Mouse (Mus musculus) limb, embryonic 13.5 days (tissue): ENCODE measurements around the gene Arhgap24. TPM values are rescaled to one million over a fixed set of nuclear protein-coding genes. Genes with fewer than 3 reads are reported as not detected.
"Not testable (repeated sequence)": the region's sequence is repeated elsewhere in the genome, so short reads cannot be mapped to it uniquely, and the experiment has no call there.

Experiments
- ATAC-seq: fragments of 200-750 bp; cut with Nextera tagmentation; 2 replicates; pipeline ENCODE4 v1.8.0; 2017; ENCODE audit warnings: low read depth, moderate number of reproducible peaks, moderate TSS enrichment; ENCODE audit not compliant: low FRiP score
- H3K27ac ChIP-seq: fragments of 300-500 bp; sonication (generic); 2 replicates; pipeline ENCODE4 v1.5.1; 2015; ENCODE audit warnings: inconsistent platforms, mild to moderate bottlenecking, moderate library complexity
- H3K27me3 ChIP-seq: fragments of 300-500 bp; sonication (generic); 2 replicates; pipeline ENCODE4 v1.6.1; 2015; ENCODE audit warnings: mild to moderate bottlenecking, inconsistent platforms
- H3K36me3 ChIP-seq: fragments of 300-500 bp; sonication (generic); 2 replicates; pipeline ENCODE4 v1.6.1; 2015; ENCODE audit warnings: inconsistent platforms, mild to moderate bottlenecking, moderate library complexity
- H3K4me1 ChIP-seq: fragments of 300-500 bp; sonication (generic); 2 replicates; pipeline ENCODE4 v1.6.1; 2015; ENCODE audit warnings: inconsistent platforms
- H3K4me2 ChIP-seq: fragments of 300-500 bp; sonication (generic); replicated peaks from 2 replicates; pipeline ENCODE4 v1.6.1; 2015; ENCODE audit warnings: inconsistent platforms, mild to moderate bottlenecking, moderate library complexity
- H3K4me3 ChIP-seq: fragments of 300-500 bp; sonication (generic); 2 replicates; pipeline ENCODE4 v1.5.1; 2015; ENCODE audit warnings: moderate library complexity, mild to moderate bottlenecking, inconsistent platforms
- H3K9ac ChIP-seq: fragments of 300-500 bp; sonication (generic); 2 replicates; pipeline ENCODE4 v1.6.1; 2015; ENCODE audit warnings: mild to moderate bottlenecking, inconsistent platforms
- H3K9me3 ChIP-seq: fragments of 300-500 bp; sonication (generic); 2 replicates; pipeline ENCODE4 v1.6.1; 2016; ENCODE audit warnings: inconsistent platforms
- WGBS: fragments of 180-500 bp; shearing (Covaris S2); methylation state at CpG from one replicate; pipeline ENCODE4 v1.1.7; 2015; 5-methylcytosine and 5-hydroxymethylcytosine counted together
- polyA plus RNA-seq: library from polyadenylated mRNA; unstranded; fragments of >200 nt; fragmentation: Nextera tagmentation; extraction: Ambion mirVana; gene quantifications from 2 replicates; pipeline ENCODE4 v1.2.1, GENCODE M21; 2015

The Arhgap24 gene
- polyA plus RNA-seq, 1 experiment from 2014 or later = 21.6 TPM

DNA sequence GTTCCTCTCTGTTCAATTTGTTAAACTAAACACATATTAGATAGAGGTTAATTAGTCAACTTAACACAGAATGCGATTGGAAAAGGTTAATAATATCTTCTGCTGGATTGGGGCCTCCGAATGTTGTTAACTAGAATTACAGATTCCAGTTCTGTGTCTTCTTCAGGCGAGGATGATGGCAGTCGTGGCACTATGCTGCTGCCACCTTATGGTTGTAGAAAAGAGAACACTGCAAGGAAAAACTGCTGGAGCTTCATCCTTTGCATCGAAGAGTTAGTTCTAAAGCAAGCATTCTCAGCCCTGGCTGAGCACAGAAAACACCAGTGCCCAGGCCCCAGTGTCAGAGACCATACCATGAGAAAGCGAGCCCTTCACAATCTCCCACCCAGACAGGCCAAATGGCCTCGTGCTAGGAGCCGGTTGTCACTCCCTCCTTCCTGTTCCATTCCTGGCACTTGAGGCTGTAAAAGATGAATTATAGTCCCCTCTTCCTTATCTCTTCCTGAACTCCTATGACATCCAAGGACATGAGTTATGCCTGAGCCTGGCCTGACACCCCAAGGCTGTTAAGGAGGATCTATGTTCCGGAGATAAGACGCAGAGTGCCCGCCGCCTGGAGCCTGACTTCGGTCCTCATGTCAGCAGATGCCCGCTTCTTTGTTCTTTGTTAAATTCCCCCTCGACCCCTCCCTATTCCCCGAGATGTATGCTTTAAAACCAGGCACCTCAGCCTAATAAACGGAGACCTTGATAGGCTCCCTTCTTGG is 462.9 kb downstream of the Arhgap24 start:
- H3K27me3 ChIP-seq, H3K9me3 ChIP-seq, H3K4me3 ChIP-seq, H3K27ac ChIP-seq, H3K4me1 ChIP-seq, H3K36me3 ChIP-seq, H3K4me2 ChIP-seq, H3K9ac ChIP-seq, ATAC-seq: not testable (repeated sequence)
- 82% methylated on average over 17 of the region's 17 CpGs for WGBS

GRCm38 (mm10) chr5:102946625-102947024 is 465.4 kb downstream of the Arhgap24 start:
- ATAC-seq = no peak
- no peak overlapping the region for H3K9ac ChIP-seq
- no peak overlapping the region for H3K4me3 ChIP-seq
- no peaks in the 10 kb centered on the region for H3K36me3 ChIP-seq
- WGBS = 85% methylated on average over 8 of the region's 8 CpGs
- H3K27ac ChIP-seq = no peak overlapping the region
- no peak overlapping the region for H3K4me2 ChIP-seq
- peaks cover 4% of the 10 kb centered on the region; the same call in 1 of the 2 replicates for H3K9me3 ChIP-seq
- no peaks in the 10 kb centered on the region for H3K27me3 ChIP-seq
- H3K4me1 ChIP-seq = peaks cover 7% of the 10 kb centered on the region; the same call in 1 of the 2 replicates

DNA sequence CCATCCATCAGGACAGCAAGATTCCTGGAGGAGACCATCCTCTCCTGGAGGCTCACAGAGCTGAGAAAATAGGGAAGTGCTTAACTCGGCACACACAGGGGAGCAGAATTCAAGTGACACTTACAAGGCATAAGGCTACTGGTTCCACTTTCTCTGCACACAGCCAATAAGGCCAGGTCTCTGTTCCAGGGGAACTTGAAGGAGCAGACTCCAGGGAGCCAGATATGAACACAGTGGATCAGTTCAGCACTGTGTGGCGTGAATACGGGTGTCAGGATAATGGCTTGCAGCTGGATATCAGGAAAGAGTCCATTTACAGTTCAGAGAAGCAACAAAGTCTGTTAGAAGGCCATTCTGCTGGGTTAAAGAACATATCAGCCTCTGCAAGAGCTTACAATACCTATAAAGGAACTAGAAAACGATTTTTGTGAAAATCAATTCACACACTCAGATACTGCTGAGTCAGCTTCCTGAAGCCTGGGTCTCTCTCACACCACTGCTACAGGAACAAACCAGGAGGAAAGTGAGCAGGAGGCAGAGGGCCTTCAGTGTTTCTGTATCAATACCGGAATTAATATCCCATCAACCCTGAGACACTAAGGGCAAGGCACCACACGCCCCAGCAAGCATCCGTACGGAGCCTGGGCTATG is 466.0 kb downstream of the Arhgap24 start:
- WGBS = 55% methylated on average over 8 of the region's 8 CpGs
- peaks cover 4% of the 10 kb centered on the region; the same call in 1 of the 2 replicates for H3K9me3 ChIP-seq
- no peak overlapping the region for H3K4me3 ChIP-seq
- H3K4me2 ChIP-seq = no peak overlapping the region
- H3K36me3 ChIP-seq = no peaks in the 10 kb centered on the region
- no peaks in the 10 kb centered on the region for H3K27me3 ChIP-seq
- no peak overlapping the region for H3K9ac ChIP-seq
- peaks cover 7% of the 10 kb centered on the region; the same call in 1 of the 2 replicates for H3K4me1 ChIP-seq
- H3K27ac ChIP-seq = no peak overlapping the region
- ATAC-seq = no peak
